Mouse (Mus musculus) brain, adult 2 months (tissue): ENCODE data around the gene Gm11627.
"Not testable (repeated sequence)": the region's sequence is repeated elsewhere in the genome, so short reads cannot be mapped to it uniquely, and the experiment has no call there.

Experiments
- DNase-seq: peaks from one replicate; pipeline ENCODE4 v3.0.0; 2011; ENCODE audit warnings: low read depth, low spot score

The Gm11627 gene

DNA sequence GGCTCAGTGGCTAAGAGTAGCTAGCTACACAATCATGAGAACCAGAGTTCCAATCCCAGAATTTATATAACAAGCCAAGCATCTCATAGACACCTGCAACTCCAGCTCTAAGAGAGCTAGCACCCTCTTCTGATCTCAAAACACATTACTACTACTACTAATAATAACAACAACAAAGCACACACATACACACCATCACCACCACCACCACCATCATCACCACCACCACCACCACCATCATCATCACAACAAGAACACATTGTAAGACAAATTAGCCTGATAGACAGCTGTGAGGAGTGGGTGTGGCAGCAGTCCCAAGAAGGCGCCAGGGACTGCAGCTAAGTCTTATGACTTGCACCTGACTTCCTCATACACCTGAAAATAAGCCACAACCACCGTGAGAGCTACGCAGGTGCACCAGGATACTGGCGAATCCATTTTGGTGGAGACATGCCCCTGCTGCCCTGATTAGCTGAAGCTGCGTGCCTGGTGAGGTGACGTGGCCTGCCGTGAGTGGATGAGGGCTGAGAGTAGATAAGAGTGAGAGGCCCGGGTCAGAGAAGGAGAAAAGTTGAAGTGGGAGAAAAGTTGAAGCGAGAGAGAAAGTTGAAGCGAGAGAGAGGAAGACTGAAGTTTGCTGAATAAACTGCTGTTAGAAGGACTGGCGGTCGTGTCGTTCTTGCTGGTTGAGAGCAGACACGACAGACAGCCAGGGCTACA is 14.1 kb downstream of the Gm11627 start:
- DNase-seq: not testable (repeated sequence)

DNA sequence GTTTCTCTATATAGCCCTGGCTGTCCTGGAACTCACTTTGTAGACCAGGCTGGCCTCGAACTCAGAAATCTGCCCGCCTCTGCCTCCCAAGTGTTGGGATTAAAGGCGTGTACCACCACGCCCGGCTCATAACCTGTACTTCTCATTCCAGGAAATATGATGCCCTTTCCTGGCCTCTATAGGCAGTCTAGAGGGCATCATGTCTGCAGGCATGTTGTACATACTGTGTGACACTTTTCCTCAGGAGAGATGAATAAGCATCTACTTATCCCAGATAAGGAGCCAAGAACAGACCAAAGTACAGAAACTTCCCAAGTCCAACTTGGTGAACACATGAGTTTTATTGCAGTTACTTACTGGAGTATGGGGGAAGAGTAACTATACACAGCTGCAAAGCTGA is 20.6 kb downstream of the Gm11627 start:
- no peak for DNase-seq

DNA sequence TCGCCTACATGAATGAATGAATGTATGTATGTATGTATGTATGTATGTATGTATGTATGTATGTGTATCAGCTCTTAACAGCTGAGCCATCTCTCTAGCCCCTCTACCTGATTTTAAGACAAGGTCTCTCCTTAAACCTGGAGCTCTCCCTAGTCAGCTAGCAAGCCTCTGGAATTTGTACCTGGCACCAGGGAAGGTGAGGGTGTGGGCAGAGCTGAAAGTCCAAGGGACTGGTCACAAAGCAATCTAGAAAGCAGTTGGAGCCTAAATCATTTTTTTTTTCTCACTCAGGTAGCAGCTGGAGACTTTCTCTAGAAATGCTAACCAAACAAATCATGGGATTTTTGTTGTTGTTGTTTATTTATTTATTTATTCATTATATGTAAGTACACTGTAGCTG is 21.9 kb downstream of the Gm11627 start:
- no peak for DNase-seq

DNA sequence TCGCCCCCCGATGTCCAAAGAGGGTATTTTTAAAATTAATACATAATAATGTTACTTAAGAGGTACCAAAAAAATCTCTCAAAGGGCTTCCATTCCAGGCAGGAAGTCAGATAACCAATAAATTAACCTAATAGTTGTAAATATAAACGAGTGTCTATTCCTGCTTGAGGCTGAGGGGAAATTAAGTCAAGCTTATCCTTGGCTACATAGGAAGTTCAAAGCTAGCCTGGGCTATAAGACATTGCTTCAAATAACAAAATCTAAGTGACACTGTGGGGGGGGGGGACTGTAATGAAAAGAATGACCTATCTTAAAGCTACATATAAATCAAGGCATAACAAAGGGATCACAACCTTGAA is 22.6 kb downstream of the Gm11627 start:
- DNase-seq: no peak

DNA sequence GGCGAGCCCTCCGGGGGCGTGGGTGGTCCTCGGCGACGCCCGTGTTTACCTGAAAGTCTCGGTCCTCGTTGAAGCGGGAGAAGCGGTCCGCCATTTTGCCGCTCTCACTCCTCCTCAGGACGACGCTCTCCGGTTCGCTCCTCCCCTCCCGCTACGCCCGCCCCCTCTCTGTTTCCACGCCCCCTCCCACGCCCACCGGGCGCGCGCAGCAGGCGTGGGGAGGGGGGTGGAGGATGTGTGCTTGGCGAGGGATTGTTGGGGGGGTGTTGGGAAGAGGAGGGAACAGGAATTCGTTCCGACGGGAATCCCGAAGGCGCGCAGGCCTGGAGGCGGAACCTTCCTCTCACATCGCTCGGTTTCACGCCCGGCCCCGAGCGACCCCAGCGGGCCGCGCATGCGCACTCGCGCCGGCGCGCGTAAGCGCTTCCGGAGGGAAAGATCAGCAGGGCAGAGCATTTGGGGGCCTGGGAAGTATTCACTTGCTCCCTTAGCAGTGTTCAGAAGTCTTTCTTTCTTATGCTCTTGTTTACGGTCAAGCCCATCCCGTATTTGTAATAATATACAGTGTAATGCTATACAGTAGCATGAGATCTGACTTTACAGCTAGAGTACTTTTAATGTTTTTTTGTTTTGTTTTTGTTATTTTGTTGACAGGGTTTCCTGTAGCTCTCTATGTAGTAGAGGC is 23.1 kb downstream of the Gm11627 start, which contains the start of gene Gpatch8:
TSS of gene Gpatch8 (minus strand) at position 362 of the 685 bp plus-strand sequence.
- peak; percentile 99 for DNase-seq

DNA sequence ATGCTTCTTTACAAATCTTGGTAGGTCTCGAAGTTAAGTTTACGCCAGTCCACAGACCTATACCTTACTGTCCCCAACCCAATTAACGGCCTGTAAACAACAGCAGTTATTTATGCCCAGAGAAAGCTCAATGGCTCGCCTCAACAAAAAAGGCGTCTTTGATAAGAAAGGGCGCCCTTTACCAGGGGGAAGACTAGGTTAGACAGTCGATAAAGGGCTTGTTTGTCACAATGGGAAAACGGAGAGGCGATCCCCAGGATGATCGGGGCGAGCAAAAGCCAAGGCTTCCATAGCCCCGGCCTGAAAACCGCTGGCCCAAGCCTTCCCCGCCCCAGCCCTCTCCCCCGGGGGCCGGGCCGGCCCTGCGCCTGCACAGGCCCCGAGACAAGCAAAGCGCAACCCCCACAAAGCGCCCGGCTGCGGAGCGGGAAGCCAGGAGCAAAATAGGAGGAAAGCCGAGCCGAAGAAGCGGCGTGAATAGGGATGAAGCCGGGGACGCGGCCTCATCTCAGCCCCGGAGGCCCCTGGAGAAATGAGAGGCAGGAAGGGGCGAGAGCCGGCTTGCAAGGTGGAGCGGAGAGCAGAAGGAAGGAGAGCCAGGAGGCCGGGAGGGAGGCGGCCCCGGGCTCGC is 23.7 kb downstream of the Gm11627 start:
- DNase-seq: peak; percentile 47

DNA sequence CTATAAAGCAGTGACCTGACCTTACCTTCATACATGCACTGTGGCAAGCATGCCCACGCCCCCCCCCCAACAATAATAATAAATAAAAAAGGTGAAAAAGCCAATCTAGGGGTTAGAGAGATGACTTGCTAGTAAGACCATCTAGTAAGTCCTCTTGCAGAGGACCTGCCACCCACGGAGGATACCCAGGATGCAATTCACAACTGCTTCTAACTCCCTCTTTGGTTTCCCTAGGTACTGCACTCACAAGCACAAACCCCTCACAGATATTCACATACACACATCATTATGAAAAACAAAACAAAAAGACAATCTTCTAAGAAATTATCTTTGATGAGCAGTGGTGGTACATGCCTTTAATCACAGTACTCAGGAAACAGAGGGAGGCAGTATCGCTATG is 27.2 kb downstream of the Gm11627 start:
- no peak for DNase-seq

DNA sequence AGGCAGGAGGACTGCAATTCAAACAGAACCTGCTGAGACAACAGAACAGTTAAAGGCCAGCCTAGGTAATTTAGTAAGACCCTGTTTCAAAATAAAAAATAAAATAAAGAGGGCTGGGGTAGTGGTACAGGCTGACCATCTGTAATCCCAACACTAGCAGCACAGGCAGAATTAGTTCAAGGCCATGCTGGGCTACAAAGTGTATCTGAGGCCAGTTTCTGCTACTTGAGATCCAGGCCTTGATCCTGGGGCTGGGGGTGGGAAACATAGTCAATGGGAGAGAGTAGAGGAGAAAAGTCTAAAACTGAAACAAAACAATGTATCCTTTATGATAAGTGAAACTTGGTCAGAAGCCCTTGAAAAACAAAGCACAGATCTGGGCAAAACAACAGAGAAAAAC is 28.1 kb downstream of the Gm11627 start:
- no peak for DNase-seq

DNA sequence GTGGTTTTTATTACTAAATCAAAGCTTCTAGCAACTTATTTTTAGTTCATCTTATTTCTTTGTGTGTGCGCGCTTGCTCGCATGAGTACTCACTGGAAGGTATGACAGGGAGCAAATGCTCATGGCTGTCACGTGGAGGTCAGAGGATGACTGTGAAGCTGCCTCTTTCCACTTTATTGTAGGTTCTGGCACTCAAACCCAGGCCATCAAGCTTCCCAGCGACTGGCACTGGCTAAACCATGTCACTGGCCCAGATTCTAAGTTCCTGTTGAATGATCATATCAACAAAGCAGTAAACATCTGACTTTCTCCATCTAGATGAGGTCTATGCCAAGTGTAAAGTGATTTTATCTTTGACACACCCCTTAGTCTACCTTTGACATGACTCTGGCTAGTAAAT is 37.8 kb downstream of the Gm11627 start:
- no peak for DNase-seq

DNA sequence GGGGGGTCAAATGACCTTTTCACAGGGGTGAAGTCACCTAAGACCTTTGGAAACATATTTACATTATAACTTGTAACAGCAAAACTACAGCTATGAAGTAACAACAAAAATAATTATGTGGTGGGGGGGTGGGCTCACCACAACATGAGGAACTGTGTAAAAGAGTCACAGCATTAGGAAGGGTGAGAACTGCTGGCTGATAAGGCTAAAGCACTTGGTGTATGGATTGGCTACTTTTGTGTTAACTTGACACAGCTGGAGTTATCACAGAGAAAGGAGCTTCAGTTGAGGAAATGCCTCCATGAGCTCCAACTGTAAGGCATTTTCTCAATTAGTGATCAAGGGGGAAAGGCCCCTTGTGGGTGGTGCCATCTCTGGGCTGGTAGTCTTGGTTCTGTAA is 39.0 kb downstream of the Gm11627 start:
- DNase-seq: not testable (repeated sequence)

DNA sequence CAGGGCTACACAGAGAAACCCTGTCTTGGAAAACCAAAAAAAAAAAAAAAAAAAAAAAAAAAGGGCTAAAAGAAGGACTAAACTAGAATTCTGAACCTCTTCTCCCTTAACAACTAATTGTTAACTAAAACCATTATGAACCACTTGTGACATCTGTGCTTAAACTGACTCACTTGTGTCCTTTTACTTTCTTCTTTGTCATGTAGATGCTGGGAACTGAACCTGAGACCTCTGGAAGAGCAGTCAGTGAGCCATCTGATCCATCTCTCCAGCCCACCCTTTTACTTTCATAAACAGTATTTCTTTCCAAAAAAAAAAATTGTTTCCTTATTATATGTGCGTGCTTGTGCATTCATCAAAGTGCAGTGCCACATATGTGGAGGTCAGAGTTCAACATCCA is 39.6 kb downstream of the Gm11627 start:
- no peak for DNase-seq

DNA sequence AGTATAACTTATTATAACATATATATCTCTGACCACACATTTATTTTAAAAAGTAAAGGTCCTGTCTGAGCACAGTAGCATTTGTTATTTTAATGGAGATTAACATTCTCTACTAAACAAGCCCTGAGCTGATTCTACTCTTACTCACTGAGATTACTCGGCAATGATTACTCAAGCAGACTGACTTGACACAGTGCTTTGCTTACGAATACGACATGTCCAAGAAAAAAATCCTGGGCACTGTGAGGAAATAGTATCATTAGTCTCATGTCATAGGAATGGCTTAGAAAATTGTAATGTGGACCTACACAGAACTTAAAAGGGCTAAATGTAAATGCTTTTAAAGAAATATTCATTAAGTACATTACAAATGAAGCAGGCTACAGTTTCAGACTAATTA is 43.1 kb downstream of the Gm11627 start:
- no peak for DNase-seq

DNA sequence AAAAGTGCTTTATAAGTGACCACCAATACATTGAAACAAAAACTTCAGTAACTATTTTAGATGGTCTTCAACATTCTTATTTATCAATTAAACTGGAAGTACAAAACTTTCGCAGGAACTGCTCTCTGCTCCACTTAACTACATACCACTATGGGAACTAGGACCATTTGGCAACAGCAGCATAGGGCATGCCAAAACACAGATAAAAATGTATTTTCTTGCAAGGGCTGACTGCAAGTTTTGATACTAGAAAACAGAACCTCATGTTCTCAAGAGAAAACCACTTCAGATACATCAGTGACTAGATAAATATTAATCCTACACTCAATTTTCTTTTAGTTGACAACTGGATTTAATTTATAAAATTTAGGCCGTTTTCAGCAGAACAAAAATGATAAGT is 45.2 kb downstream of the Gm11627 start:
- no peak for DNase-seq

DNA sequence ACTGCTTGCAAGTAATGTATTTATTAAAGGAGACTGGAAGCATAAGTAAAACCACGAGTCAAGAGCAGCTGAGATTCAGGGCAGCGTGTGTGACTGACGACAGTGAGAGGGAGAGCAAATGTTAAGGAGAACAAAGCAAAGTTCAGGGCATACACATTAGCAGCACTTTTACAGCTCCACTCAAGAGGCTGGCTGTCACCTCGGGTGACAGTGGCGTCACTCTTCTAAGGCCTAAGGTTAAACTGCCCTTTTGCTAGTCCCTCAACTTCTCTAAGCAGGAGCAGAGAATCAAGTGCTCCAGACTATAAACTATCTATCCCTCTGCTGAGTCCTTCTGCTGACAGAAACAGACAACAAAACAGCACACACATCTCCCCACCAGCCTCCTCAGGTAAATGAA is 47.8 kb downstream of the Gm11627 start:
- no peak for DNase-seq
